Mouse (Mus musculus): ENCODE measurements around the gene Adssl1.

The Adssl1 gene

DNA sequence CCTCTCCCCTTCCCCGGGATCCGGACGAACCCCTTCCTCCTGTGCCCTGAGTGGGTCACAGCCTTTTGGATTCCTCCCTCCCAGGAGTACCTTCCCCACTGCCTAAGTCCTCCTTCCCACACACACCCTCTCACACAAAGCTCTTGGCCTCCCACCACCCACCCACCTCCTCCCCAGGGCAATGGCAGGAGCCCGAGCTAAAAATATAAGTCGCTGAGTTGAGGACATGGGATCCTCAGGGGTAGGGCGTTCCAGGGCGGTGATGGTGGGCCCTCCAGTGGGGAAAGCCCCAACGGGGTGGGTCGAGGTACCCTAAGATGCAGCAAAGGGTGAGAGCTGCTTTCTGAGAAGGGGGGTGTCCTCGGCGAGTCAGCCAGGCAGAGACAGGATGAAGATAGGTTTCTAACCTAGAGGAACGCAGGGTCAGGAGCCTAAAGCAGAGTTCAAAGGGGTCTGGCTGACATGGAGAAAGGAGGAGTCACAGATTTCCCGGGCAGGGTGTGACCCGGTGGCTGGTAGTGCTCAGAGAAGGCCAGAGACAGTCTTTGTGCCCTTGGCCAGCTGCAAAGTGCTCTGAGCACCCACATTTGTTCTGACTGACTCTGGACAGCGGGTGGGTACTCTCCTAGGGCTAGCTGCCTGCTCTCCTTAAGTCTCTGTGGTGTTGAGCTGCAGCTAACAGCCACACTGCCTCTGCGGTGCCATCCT is 663 bp downstream of the Adssl1 start:
- in situ Hi-C loops (cut with MboI, MseI) = no loop called here

DNA sequence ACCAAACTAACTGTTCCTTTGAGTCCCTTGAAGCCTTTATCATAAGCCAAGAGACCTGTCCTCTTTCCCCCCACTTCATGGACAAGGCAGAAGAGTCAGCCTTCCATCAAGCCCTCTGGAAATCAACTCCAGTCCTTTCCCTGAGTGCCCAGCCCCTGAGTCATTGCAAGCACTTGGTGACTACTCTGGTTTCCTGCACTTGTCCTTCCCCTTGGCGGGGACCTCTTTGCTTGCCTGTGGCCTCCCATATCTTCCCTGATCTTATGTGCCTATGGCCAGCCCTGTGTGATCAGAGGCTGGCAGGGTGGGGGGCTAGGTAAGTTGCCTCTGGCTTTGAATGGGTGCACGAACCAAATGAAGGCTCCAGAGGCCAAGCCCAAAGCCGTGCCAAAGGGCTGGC is 2.1 kb downstream of the Adssl1 start:
- in situ Hi-C loops (cut with MboI, MseI) = no loop called here

DNA sequence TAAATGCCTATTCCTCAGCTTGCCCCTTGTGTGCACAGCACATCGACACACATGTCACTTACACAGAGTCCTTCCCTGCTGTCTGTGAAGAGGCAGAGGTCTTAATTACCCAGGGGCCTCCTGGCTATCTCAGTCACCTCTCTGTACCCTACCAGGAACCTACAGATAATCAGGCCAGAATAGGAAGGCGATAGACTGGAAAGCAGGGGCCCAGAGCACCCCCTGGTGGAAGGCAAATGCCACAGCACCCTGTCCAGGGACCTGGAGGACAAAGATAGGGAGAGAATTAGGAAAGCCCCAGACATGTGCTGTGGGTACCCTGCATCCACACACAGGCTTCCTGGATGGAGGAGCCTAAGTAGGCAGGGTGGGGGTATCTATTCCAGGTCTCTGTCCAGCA is 3.9 kb downstream of the Adssl1 start:
- in situ Hi-C loops (cut with MboI, MseI) = no loop called here

- in situ Hi-C loops (cut with MboI, MseI) = no loop called here
These were observed 5.9 kb downstream of the Adssl1 start for GRCm38 (mm10) chr12:112625700-112626099.

- in situ Hi-C loops (cut with MboI, MseI) = no loop called here
These were observed 6.6 kb downstream of the Adssl1 start for GRCm38 (mm10) chr12:112626455-112626854.

DNA sequence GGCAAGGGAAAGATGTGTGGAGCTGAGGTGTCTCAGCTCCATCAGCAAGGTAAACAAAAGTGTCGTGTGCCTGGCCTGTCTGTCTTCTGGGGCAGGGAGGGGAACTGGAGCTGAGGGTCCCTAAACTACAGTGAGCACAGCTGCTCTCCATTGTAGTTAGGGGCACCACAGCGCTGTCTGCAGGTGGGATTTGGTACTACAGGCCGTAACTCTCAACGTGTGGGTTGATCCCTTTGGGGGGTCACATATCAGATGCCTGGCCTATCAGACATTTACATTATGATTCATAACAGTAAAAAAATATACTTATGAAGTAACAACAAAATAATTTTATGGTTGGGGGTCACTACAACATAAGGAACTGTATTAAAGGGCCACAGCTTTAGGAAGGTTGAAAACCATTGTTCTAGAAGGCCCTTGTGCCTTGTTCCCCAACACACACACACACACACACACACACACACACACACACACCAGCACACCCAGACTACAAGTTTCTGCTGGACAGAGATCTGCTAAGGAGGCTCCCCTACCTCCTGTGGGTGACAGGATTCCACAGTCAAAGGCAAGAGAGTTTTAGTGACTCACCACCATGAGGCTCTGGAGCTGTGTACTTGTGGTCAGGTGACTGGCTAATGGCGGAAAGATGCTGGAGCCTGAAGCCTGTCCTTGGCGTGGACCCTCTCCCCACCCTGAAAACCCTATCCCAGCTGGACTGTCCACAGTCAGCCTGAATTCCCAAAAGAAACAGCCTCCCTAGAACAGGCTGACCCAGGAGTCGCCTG is 7.4 kb downstream of the Adssl1 start:
- in situ Hi-C loops (cut with MboI, MseI) = no loop called here

GRCm38 (mm10) chr12:112628197-112628596 is 8.4 kb downstream of the Adssl1 start:
- in situ Hi-C loops (cut with MboI, MseI) = no loop called here

- in situ Hi-C loops (cut with MboI, MseI) = no loop called here
These were observed 9.3 kb downstream of the Adssl1 start for GRCm38 (mm10) chr12:112628928-112629721.

DNA sequence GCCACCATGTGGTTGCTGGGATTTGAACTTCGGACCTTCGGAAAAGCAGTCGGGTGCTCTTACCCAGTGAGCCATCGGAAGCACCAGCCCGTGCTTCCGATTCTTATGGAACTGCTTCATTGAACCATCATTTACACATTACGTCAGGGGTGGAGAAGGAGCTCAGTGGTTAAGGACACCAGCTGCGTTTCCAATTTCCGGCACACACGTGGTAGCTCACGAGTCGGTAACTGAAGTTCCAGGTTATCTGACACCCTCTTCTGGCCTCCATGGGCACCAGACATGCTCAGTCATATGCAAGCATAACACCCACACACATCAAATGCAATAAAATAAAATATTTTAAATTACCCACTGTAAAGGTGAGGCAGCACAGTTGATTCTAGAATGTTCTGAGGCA is 10.2 kb downstream of the Adssl1 start:
- in situ Hi-C loops (cut with MboI, MseI) = no loop called here

DNA sequence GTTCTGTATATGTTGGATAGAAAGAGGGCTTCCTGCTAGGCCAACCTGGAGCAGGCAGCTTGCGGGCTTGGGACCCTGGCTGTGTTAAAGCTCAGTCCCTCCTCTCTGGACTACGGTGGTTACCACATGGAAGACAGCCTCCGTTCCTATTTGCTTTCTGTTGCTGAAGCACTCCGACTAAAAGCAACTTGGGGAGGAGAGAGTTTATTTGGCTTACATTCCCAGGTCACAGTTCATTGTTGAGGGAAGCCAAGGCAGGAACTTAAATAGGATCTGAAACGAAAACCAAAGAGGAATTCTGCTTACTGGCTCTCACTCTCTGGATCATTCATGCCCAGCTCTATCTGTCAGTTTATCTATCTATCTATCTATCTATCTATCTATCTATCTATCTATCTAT is 11.0 kb downstream of the Adssl1 start:
- in situ Hi-C loops (cut with MboI, MseI) = no loop called here

- in situ Hi-C loops (cut with MboI, MseI) = no loop called here
These were observed 11.6 kb downstream of the Adssl1 start for GRCm38 (mm10) chr12:112631472-112631871.

- in situ Hi-C loops (cut with MboI, MseI) = no loop called here
These were observed 12.4 kb downstream of the Adssl1 start for GRCm38 (mm10) chr12:112632084-112632777.

DNA sequence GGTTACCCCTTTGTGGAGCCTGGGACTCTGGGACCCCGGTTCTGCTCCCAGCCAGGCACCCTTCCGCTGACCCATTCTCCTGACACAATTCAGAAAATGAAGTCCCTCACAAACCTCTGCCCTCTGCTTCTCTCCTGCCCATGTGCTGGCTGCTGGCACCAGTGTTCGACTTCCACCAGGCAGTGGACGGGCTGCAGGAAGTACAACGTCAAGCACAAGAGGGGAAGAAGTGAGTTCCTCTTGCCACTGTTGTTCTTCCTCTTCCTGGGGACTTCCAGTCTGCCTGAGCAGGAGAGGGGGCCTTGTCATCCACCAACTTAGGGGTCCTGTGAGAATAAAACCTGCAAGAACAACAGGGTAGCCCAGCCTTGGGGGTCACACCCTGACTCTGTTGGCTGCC is 13.1 kb downstream of the Adssl1 start:
- in situ Hi-C loops (cut with MboI, MseI) = no loop called here

GRCm38 (mm10) chr12:112633686-112634085 is 13.8 kb downstream of the Adssl1 start:
- in situ Hi-C loops (cut with MboI, MseI) = no loop called here

DNA sequence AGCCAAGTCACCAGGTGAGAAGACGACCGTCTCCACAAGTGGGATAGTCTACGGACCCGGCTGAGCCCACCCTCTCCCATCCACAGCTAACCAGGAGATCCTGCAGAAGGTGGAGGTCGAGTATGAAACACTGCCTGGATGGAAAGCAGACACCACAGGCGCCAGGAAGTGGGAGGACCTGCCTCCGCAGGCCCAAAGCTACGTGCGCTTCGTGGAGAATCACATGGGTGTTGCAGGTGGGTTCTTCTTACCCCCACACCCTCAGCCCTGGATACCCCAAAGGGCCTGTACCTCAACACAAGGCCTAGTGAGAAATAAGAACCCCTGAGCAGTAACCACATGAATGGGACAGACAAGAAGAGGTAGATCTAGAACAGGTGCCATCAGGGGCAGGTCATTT is 19.7 kb downstream of the Adssl1 start:
- in situ Hi-C loops (cut with MboI, MseI) = no loop called here

- in situ Hi-C loops (cut with MboI, MseI) = no loop called here
These were observed 23.3 kb downstream of the Adssl1 start for GRCm38 (mm10) chr12:112643126-112643525.

DNA sequence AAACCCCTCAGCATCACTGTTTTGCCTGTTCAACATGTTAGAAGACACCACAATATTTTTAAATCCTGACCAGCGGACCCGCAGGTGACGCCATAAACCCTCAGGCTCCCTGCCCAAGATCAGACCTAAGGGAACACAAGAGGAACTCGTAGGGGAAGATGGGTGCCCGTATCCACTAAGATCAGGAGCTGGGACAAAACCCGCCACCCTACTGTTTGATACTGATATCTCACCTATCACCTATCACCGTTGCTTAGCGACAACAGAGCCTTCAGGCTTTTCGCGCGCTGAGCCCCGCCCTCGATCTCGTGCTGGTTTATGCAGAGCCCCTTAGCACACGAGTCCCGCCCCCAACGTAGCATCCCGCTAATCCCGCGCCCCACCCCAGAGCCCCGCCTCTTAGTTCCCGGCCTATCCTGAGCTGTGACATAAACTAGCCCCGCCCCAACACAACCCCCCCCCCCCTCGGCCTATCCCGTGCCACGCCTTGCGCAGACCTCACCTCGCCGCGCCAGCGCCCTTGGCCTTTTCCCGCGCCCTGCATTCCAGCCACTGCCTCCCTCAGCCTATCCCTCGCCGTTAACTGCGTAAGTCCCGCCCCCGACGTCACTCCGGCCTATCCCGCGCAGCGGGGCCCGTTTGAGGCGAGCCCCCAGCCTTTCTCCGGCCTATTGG is 24.5 kb downstream of the Adssl1 start, which contains the start of gene Siva1:
Siva1 (plus strand) TSS at position 500 of the 675 bp plus-strand sequence.
- in situ Hi-C loops (cut with MboI, MseI) = no loop called here

DNA sequence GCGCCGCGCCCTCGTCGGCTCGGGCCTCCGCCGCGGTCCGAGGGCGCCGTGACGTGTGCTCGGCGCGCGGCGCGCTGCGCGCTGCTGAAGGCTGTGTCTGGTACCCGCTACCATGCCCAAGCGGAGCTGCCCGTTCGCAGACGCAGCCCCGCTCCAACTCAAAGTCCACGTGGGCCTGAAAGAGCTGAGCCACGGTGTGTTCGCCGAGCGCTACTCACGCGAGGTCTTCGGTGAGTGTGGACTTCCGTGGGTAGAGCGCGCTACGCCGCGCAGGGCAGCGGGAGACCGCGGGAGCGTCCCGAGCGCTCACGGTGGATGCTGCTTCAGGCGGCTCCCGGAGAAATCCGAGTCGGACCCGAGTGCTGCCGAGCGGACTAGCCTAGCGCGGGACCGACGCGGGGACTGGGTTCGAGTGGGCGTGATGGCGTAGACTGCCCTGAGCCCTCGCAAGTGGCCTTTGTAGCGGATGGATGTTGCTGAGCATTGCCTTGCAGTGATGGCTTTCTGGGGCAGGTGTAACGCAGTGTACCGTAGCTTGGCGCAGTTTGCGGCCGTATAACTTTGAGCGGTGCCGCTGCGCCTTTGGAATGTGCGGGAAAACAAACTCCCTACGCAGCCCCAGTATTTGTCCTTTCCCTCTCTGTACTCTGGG is 25.1 kb downstream of the Adssl1 start:
- in situ Hi-C loops (cut with MboI, MseI) = no loop called here

- in situ Hi-C loops (cut with MboI, MseI) = no loop called here
These were observed 26.3 kb downstream of the Adssl1 start for GRCm38 (mm10) chr12:112646139-112646538.

DNA sequence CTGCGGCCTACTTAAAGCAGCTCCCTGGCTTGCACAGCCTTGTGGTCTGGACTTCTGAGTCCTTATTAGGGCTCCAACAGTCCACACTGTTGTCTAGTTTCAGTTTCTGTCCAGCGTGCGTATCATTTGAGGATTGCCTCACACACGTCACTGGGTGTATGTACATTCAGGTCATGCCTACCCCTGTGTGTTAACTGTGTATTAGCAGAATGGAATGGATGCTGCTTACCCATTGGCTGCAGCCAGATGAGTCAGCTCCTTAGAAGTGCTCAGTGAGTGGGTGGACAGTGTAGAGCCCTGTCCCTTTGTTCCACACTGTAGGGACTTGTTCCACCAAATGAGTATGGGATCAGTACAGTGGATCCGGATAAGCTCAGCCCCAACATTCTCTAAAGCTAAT is 28.2 kb downstream of the Adssl1 start:
- in situ Hi-C loops (cut with MboI, MseI) = no loop called here

Measured in T-helper 2 cell (primary cell).